Mouse (Mus musculus) cortical plate, adult 2 months (tissue): ENCODE measurements around the gene Rxra.

ENCODE experiments used
- CTCF ChIP-seq: fragments of 200-500 bp; IDR thresholded peaks from 2 replicates; pipeline ENCODE4 v1.5.1; 2011; ENCODE audit warnings: mild to moderate bottlenecking, control low read depth, low read length; ENCODE audit not compliant: insufficient read depth; ENCODE audit errors: extremely low read depth
- POLR2A ChIP-seq: fragments of 200-500 bp; IDR thresholded peaks from 2 replicates; pipeline ENCODE4 v1.6.1; 2011; ENCODE audit warnings: mild to moderate bottlenecking, low read length, control low read depth; ENCODE audit not compliant: insufficient read depth; ENCODE audit errors: extremely low read depth

- no peak for TF ChIP-seq POLR2A
- no peak for TF ChIP-seq CTCF
Measured at GRCm38 (mm10) chr2:27744612-27745351, 68.5 kb downstream of the Rxra start.
